Mouse (Mus musculus) stomach, embryonic 15.5 days (tissue): Measurements from ENCODE around the gene Rpl29. TPM values are rescaled to one million over a fixed set of nuclear protein-coding genes. Genes with fewer than 3 reads are reported as not detected.

ENCODE experiments used
- ATAC-seq: fragments of 200-750 bp; cut with Nextera tagmentation; 2 replicates; pipeline ENCODE4 v1.8.0; 2017; ENCODE audit warnings: low read depth, moderate number of reproducible peaks, moderate TSS enrichment; ENCODE audit not compliant: insufficient read depth, low FRiP score
- H3K27ac ChIP-seq: fragments of 300-500 bp; sonication (generic); 2 replicates; pipeline ENCODE4 v1.5.1; 2015; ENCODE audit warnings: mild to moderate bottlenecking, inconsistent platforms
- H3K27me3 ChIP-seq: fragments of 300-500 bp; sonication (generic); replicated peaks from 2 replicates; pipeline ENCODE4 v1.6.1; 2015; ENCODE audit warnings: inconsistent platforms
- H3K36me3 ChIP-seq: fragments of 300-500 bp; sonication (generic); 2 replicates; pipeline ENCODE4 v1.6.1; 2015; ENCODE audit warnings: inconsistent platforms
- H3K4me1 ChIP-seq: fragments of 300-500 bp; sonication (generic); 2 replicates; pipeline ENCODE4 v1.6.1; 2015; ENCODE audit warnings: inconsistent platforms
- H3K4me2 ChIP-seq: fragments of 300-500 bp; sonication (generic); 2 replicates; pipeline ENCODE4 v1.6.1; 2015; ENCODE audit warnings: mild to moderate bottlenecking, inconsistent platforms
- H3K4me3 ChIP-seq: fragments of 300-500 bp; sonication (generic); replicated peaks from 2 replicates; pipeline ENCODE4 v1.5.1; 2015; ENCODE audit warnings: inconsistent platforms
- H3K9ac ChIP-seq: fragments of 300-500 bp; sonication (generic); 2 replicates; pipeline ENCODE4 v1.6.1; 2015; ENCODE audit warnings: inconsistent platforms
- H3K9me3 ChIP-seq: fragments of 300-500 bp; sonication (generic); 2 replicates; pipeline ENCODE4 v1.6.1; 2016; ENCODE audit warnings: inconsistent platforms
- WGBS: fragments of 180-500 bp; shearing (Covaris S2); methylation state at CpG from one replicate; pipeline ENCODE4 v1.1.7; 2015; 5-methylcytosine and 5-hydroxymethylcytosine counted together
- polyA plus RNA-seq: library from polyadenylated mRNA; unstranded; fragments of >200 nt; fragmentation: Nextera tagmentation; extraction: Ambion mirVana; gene quantifications from 2 replicates; pipeline ENCODE4 v1.2.1, GENCODE M21; 2015

Gene Rpl29
- polyA plus RNA-seq, 1 experiment from 2014 or later, result 805 TPM

DNA sequence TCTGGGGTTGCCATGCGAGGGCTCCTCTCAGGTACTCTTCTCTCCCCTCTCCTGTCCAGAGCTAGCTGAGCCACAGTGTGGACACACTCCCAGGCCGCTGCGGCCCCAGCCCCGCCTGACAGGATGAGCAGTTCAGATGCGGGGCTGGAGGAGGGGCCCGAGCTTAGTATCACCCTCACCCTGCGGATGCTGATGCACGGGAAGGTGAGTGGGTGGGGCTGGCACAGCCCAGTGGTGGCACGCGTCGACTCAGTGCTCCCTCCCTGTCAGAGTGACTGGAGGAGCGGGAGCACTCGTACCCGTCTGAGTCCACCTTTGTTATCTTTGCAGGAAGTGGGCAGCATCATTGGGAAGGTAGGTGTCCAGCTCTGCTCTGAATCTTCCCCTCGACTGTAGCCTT, 30.7 kb downstream of the Rpl29 start:
- Histone ChIP-seq H3K9ac (no peak overlapping the region), H3K9me3 (no peaks in the 10 kb centered on the region), H3K4me2 (no peak overlapping the region), H3K27me3 (peaks cover 5% of the 10 kb centered on the region; the same call in 1 of the 2 replicates), H3K4me1 (peaks cover 34% of the 10 kb centered on the region), H3K4me3 (no peak overlapping the region), H3K36me3 (peaks cover 9% of the 10 kb centered on the region), H3K27ac (no peak overlapping the region)
- 71% methylated on average over 15 of the region's 15 CpGs for WGBS
- ATAC-seq, result no peak

DNA sequence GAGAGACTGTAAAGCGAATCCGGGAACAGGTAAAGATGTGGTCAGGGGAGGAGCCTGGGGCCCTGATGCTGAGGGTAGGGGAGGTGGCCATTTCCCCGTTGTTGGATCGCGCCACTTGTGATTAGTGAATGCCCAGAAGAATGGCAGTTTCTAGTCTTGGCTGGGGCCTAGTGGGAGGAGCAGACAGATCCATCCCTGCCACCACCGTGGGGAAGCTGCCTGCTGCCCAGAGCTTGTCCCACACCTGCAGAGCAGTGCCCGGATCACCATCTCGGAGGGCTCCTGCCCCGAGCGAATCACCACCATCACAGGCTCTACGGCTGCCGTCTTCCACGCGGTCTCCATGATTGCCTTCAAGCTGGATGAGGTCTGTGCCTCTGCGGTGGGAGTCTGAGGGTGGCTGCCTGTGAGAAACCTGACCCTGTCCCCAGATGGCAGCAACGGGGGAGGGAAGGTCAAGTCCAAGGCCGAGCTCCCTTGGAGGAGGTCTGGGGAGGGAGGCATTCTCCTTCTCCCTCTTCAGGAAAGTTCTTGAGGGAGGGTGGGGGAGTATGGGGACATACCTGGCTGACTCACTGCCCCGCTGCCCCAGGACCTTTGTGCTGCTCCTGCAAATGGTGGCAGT, 31.3 kb downstream of the Rpl29 start:
- Histone ChIP-seq H3K27ac (no peak overlapping the region), H3K36me3 (peaks cover 9% of the 10 kb centered on the region), H3K9me3 (no peaks in the 10 kb centered on the region), H3K9ac (no peak overlapping the region), H3K4me3 (no peak overlapping the region), H3K4me2 (no peak overlapping the region), H3K27me3 (peaks cover 6% of the 10 kb centered on the region; the same call in 1 of the 2 replicates), H3K4me1 (peaks cover 31% of the 10 kb centered on the region)
- WGBS, result 75% methylated on average over 18 of the region's 18 CpGs
- ATAC-seq, result no peak

DNA sequence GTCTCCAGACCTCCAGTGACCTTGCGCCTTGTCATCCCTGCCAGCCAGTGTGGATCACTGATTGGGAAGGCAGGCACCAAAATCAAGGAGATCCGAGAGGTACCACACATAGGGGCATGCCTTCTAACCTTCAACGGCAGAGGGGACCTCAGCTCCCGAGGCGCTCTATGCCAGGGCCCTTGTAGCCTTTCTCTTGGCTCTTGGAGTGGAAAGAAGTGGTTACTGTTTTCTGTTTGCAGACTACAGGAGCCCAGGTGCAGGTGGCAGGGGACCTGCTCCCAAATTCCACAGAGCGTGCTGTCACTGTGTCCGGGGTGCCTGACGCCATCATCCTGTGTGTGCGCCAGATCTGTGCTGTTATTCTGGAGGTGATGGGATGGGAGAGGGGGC, 31.8 kb downstream of the Rpl29 start:
- Histone ChIP-seq H3K36me3 (peaks cover 9% of the 10 kb centered on the region), H3K4me3 (no peak overlapping the region), H3K9me3 (no peaks in the 10 kb centered on the region), H3K4me1 (peaks cover 27% of the 10 kb centered on the region), H3K9ac (no peak overlapping the region), H3K27me3 (peaks cover 11% of the 10 kb centered on the region; the same call in 1 of the 2 replicates), H3K27ac (no peak overlapping the region), H3K4me2 (no peak overlapping the region)
- WGBS, result 93% methylated on average over 9 of the region's 9 CpGs
- no peak for ATAC-seq

DNA sequence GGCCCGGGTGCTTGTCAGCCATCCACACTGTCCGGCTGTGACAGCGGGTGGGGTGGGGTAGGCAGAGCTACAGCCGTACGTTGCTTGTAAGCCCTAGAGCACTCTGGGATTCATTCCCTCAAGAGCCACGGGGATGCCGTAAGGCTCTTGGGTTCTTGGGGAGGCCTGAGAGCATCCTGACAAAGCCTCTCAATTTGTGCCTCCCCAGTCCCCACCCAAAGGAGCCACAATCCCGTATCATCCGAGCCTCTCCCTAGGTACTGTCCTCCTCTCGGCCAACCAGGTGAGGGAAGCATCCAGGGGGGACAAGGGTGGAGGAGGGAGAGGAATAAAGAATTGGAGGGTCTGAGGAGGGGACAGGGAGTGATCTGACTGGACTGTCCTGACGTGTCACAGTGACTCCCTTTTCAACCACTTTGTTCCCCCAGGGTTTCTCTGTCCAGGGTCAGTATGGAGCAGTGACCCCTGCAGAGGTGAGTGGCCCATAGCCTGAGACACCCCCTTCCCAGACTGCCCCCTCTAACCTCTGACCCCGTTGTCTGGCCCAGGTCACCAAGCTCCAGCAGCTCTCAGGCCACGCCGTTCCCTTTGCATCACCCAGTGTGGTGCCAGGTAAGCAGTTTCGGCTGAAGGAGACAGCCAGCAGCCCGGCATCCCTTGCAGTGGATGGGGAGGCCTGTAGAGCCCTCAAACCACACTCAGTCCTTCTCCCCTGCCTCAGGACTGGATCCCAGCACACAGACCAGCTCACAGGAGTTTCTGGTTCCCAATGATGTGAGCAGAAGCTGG, 32.6 kb downstream of the Rpl29 start:
- Histone ChIP-seq H3K9me3 (no peaks in the 10 kb centered on the region), H3K27ac (no peak overlapping the region), H3K9ac (no peak overlapping the region), H3K4me1 (peaks cover 19% of the 10 kb centered on the region), H3K4me3 (no peak overlapping the region), H3K27me3 (peaks cover 11% of the 10 kb centered on the region; the same call in 1 of the 2 replicates), H3K36me3 (peaks cover 9% of the 10 kb centered on the region), H3K4me2 (no peak overlapping the region)
- no peak for ATAC-seq
- WGBS, result 86% methylated on average over 16 of the region's 16 CpGs

- peaks cover 9% of the 10 kb centered on the region for H3K36me3 ChIP-seq
- peaks cover 13% of the 10 kb centered on the region for H3K4me1 ChIP-seq
- no peak overlapping the region for H3K4me2 ChIP-seq
- 95% methylated on average over 12 of the region's 12 CpGs for WGBS
- H3K27ac ChIP-seq, result no peak overlapping the region
- no peak for ATAC-seq
- no peaks in the 10 kb centered on the region for H3K9me3 ChIP-seq
- H3K9ac ChIP-seq, result no peak overlapping the region
- H3K27me3 ChIP-seq, result peaks cover 11% of the 10 kb centered on the region; the same call in 1 of the 2 replicates
- H3K4me3 ChIP-seq, result no peak overlapping the region
Observed at GRCm38 (mm10) chr9:106462430-106462800, 33.2 kb downstream of the Rpl29 start.

DNA sequence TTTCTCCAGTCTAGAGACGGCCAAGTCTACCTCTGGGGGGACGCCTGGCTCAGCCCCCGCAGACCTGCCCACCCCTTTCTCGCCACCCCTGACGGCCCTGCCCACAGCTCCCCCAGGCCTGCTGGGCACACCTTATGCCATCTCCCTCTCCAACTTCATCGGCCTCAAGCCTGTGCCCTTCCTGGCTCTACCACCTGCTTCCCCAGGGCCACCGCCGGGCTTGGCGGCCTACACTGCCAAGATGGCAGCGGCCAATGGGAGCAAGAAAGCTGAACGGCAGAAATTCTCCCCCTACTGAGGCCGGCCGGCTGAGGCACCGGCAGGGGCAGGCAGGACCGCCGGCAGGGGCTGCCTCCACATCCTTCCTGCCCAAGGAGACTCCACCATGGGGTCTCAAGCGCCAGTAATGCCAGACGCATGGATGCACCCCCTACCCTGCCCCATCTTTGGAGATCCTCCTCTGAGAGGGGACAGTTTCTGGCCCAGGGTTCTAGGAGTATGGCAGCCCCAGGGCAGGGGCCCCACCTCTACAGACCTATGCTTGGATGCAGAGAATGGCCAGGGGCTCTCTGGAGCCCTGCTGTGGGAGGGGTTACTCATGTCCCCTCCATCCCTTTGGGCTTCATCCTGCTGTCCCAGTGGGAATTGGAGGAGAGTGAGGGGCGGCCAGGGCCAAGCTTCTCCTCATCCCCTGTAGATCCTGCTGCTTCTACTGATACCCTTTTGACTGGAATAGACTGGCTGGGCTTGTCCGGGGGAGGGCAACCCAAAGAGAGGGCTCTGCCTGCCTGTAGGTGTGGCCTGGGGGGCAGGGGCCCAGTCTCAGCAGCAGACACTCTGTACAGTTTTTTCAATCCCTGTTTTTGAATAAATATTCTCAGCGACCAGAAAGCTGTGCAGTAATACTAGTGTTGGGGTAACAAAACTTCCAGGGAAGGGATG, 34.1 kb downstream of the Rpl29 start:
- no peak overlapping the region for H3K9ac ChIP-seq
- H3K4me2 ChIP-seq, result no peak overlapping the region
- H3K27ac ChIP-seq, result no peak overlapping the region
- no peaks in the 10 kb centered on the region for H3K9me3 ChIP-seq
- 86% methylated on average over 21 of the region's 21 CpGs for WGBS
- peaks cover 9% of the 10 kb centered on the region for H3K4me1 ChIP-seq
- no peak overlapping the region for H3K4me3 ChIP-seq
- peaks cover 11% of the 10 kb centered on the region; the same call in 1 of the 2 replicates for H3K27me3 ChIP-seq
- H3K36me3 ChIP-seq, result peaks cover 9% of the 10 kb centered on the region
- ATAC-seq, result no peak

- H3K27ac ChIP-seq, result no peak overlapping the region
- H3K9ac ChIP-seq, result peak overlapping the region; percentile 52
- H3K9me3 ChIP-seq, result no peaks in the 10 kb centered on the region
- H3K4me1 ChIP-seq, result peaks cover 9% of the 10 kb centered on the region
- WGBS, result 3% methylated on average over 94 of the region's 99 CpGs
- H3K27me3 ChIP-seq, result peaks cover 11% of the 10 kb centered on the region; the same call in 1 of the 2 replicates
- H3K4me2 ChIP-seq, result peak overlapping the region; percentile 99
- peaks cover 9% of the 10 kb centered on the region for H3K36me3 ChIP-seq
- peak overlapping the region; percentile 61 for H3K4me3 ChIP-seq
- ATAC-seq, result peak; percentile 67
Observed at GRCm38 (mm10) chr9:106464751-106465541, 35.7 kb downstream of the Rpl29 start.

DNA sequence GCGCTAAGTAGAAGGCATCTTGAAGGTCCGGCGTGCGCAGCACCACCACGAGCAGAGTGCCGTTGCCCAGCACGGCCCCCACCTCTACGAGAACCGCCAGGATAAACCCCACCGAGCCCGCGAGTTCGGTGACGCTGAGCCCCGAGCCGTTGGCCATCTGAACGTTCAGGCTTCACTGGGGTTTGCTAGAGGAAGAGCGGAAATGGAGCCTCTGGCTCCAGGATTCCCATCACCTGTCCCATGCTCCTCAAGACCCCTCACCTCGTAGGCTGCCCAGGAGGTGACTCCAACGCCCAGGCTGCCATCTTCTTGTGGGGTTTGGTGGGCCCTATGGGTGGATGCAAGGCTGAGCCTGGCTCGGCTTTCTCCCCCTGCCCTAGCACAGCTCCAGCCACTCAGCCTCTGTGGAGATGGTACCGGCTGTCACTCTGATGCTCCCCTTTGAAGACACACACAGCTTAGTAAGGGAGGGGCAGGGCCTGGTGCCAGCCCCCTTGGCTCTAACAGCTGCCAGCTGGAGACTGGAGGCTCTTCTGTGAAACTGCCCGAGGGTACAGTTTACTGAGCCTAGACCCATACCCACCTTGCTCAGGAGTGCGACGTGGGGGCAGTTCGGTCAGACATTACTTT, 36.4 kb downstream of the Rpl29 start, which contains the start of gene Gpr62:
TSS of gene Gpr62 (minus strand) at position 368 of the 630 bp plus-strand sequence.
- Histone ChIP-seq H3K4me1 (peaks cover 9% of the 10 kb centered on the region), H3K4me2 (peak within 1 kb of the TSS; percentile 99), H3K36me3 (peaks cover 9% of the 10 kb centered on the region), H3K9me3 (no peaks in the 10 kb centered on the region), H3K4me3 (peak within 1 kb of the TSS; percentile 61), H3K27ac (no peak within 1 kb of the TSS), H3K27me3 (peaks cover 11% of the 10 kb centered on the region; the same call in 1 of the 2 replicates), H3K9ac (peak within 1 kb of the TSS; percentile 52)
- no peak for ATAC-seq
- WGBS, result 31% methylated on average over 26 of the region's 26 CpGs

DNA sequence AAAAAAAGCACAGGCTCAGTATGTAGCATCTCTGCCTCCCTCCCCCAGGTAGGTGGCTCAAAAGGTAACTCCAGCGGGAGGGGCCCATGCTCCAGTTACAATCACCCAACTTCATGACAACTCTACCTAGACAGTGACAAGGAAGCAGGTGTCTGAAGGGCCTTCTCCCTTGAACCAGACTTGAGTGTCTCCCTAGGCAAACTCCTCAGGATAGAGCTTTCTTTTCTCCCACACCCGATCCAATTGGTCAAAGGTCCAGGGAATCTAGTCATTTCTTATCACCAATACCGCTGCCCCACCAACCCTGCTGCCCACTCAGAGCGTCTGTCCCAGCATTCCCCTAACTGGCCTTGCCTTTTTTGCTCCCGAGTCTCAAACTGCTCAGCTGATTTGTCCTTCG, 37.5 kb downstream of the Rpl29 start:
- no peak overlapping the region for H3K9ac ChIP-seq
- 84% methylated on average over 6 of the region's 6 CpGs for WGBS
- no peak overlapping the region for H3K4me3 ChIP-seq
- no peak overlapping the region for H3K4me2 ChIP-seq
- peaks cover 9% of the 10 kb centered on the region for H3K36me3 ChIP-seq
- peaks cover 11% of the 10 kb centered on the region; the same call in 1 of the 2 replicates for H3K27me3 ChIP-seq
- ATAC-seq, result no peak
- no peak overlapping the region for H3K27ac ChIP-seq
- H3K9me3 ChIP-seq, result no peaks in the 10 kb centered on the region
- peaks cover 13% of the 10 kb centered on the region for H3K4me1 ChIP-seq

GRCm38 (mm10) chr9:106467746-106468145, 38.5 kb downstream of the Rpl29 start:
- Histone ChIP-seq H3K4me3 (no peak overlapping the region), H3K9ac (no peak overlapping the region), H3K27ac (no peak overlapping the region), H3K36me3 (peaks cover 5% of the 10 kb centered on the region), H3K4me2 (no peak overlapping the region), H3K4me1 (peaks cover 17% of the 10 kb centered on the region), H3K27me3 (peaks cover 11% of the 10 kb centered on the region; the same call in 1 of the 2 replicates), H3K9me3 (no peaks in the 10 kb centered on the region)
- WGBS, result 90% methylated on average over 7 of the region's 7 CpGs
- no peak for ATAC-seq
